Mouse (Mus musculus): Measurements from ENCODE around the gene Atp13a3.

Gene Atp13a3

DNA sequence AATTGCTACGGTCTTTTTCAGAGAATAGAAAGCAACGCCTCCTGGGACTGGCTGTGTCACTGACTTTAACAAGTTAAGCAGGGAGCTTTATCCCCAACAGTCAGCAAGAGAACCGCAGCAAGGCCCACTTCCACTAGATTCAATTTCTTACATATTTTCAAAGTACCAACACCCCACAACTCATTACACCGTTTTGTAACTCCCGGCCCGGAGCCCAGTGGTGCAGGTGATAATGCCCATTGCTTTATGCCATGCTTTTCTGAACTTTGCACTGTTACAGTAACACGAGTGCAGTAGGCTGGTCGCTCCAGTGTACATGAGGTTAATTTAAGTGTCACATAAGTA, 95.6 kb downstream of the Atp13a3 start:
- no peak for DNase-seq

DNA sequence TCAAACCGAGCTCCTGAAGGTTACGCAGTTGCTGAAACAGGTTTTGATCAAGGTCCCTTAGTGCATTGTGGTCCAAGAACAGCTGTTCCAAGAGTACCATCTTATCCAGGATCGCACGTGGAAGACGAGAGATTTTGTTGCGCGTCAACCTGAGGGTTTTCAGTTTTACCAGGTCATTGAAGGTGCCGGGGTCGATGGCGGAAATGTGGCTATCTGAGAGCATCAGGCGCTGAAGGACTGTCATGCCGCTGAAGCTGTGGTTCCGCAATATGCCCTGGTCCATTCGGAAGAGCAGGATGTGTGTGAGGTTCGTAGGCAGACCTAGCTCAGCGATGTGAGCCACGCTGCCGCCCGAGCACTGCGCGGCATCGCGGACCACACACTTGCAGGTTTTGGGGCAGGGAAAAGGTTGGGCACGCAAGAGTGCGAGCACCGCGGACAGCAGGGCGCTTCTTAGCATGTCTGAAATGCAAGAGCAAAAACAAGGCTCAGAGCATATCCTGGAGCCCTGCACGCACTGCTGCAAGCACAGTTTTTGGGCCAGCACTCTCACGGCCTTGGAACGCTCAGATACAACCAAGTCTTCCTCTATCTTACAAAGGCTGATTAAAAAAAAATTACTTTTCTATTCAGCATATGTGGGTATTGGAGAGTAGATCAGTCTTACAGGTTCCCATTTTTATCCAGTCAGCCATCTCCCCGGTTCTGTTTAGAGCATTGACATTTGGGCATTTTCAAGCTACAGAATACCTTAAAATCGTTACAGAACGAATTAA, 96.2 kb downstream of the Atp13a3 start:
- peak; percentile 4 for DNase-seq

- peak; percentile 9 for DNase-seq
These were observed 97.0 kb downstream of the Atp13a3 start for GRCm38 (mm10) chr16:30308616-30309394.

- DNase-seq = no peak
These were observed 97.7 kb downstream of the Atp13a3 start for GRCm38 (mm10) chr16:30307961-30308615.

DNA sequence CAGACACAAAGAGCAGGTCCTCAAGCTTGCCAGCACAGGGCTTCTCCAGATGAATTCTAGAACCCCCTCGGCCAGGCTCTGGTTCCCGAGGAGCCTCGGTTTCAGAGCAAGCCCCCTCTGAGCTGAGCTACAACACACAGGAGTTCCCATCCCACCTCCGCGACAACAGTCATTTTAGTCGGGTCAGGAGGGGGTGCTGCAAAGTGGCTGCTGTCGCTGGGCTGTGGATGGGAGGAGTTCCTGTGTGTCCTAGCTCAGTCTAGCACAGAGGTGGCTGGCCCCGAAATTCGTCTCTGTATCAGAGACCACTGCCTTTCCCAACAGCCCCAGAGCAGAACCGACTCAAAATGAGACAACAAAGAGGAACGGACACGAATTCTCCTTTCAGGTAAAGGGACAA, 98.5 kb downstream of the Atp13a3 start:
- no peak for DNase-seq

DNA sequence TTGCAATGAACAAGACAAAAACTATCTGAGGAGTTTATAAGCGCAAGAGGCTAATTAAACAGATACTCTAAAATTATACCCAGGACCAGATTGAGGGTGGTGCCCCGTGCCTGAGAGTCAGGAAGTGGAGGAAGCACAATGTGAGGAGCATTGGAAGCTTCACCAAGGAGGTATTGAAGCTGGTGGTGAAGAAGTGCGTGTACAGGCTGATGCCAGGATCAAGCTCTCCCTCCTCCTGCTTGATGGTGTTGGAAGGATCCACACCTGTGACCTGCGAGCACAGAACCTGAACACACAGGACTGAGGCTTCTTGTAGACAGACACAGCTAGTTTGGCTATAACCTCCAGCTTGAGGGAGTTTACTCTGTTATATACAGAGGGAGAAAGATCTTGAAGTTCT, 99.7 kb downstream of the Atp13a3 start:
- no peak for DNase-seq

DNA sequence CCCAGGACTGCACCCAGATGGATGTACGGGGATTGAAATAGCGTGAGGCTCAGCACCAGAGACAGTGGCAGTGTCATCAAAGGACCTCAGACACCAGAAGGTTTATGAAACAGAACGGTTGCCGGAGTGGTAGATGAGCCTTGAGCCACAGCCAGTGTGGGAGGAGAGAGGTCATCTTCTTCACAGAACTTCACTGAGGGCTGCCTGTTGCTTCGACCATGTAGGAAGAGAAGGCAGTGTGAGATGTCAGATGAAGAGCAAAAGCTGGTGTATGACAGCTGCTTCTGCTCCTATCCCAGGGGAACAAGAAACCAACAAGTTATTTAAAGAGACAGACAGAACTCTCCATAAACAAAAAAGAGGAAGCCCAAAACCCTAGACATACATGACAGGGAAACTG, 101.5 kb downstream of the Atp13a3 start:
- no peak for DNase-seq

- DNase-seq = no peak
These were observed 102.4 kb downstream of the Atp13a3 start for GRCm38 (mm10) chr16:30303411-30303810.

DNA sequence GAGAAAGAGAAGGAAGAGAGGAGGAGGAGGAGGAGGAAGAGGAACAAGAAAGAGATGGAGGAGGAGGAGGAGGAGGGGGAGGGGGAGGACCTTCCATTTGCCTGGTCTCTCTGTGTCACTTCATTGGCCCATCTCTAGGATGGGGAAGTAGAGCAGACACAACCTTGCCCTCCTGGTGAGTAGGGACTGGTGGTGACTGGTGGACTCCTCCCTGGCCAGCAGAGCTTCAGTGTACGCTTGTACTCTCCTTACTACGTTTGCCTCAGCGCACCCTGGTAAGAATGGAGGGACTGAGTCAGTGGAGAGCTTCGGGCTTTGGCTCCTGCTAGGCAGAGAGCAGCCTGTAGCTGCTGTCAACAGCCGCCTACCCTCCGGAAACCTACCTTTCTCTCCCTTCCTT, 103.1 kb downstream of the Atp13a3 start:
- no peak for DNase-seq

DNA sequence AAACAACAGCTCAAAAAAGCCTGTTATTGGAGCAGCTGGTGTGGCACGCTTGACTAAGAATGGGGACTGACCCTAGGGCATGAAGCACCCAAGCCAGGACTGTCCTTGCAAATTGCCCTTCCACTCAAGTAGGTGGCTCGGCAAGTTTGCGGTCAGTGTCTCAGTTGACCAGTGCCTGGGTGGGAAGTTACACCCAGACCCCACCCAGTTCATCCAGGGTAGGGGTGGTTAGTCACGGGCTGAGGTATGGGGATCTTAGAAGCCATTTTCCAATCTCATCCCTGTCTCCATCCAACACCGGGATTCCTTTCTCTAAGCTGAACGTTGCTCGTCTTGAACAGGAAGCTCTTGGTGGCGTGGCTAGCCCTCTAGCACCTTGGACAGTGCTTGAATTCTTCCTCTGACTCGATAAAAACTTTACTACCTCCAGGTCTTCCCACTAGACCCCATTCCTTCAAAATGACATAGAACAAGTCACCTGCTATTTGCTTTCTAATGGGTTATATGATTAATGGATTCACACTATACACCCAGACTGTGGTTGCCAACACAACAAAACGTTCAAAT, 106.0 kb downstream of the Atp13a3 start:
- DNase-seq = no peak

DNA sequence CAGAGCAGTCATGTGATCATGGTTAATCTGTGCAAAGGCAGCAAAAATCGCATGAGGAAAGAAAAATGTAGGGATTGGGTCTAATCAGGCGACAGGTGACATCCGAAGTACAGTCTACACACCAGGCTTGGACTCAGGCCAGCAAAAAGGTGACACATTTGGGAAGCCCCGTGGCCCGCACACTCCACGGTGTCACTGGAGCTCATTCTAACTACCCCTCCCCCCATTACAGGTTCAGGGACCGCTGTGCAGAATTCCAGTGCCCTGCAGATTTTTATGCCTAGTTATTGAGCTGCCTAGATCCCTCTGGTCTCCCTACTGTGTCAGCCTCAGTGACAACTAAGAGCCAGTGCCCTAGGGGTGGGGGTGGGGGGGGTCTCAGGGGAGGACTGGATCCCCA, 108.3 kb downstream of the Atp13a3 start:
- DNase-seq = no peak

GRCm38 (mm10) chr16:30296601-30297275, 109.0 kb downstream of the Atp13a3 start:
- no peak for DNase-seq

DNA sequence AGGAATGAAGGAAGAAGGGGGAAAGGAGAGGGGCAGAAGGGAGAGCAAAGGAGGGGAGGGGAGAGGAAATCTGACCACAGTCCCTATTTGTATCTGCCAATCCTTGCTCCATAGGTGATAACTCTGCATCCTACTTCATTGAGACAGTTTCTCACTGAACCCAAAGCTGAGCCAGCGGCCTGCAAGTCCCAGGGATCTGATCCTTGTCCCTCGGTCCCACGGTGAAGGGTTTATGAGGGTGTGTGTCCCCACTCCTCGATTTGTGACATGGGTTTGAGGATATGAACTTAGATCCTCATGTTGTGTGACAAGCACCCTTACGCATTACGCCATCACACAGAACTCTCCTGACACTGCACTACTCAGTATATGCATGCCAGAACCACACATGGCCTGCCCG, 110.7 kb downstream of the Atp13a3 start:
- DNase-seq = no peak

- DNase-seq = no peak
These were observed 115.3 kb downstream of the Atp13a3 start for GRCm38 (mm10) chr16:30290436-30290835.

- DNase-seq = no peak
These were observed 120.1 kb downstream of the Atp13a3 start for GRCm38 (mm10) chr16:30285701-30286100.

GRCm38 (mm10) chr16:30283743-30284337, 121.9 kb downstream of the Atp13a3 start:
- DNase-seq = no peak

GRCm38 (mm10) chr16:30282844-30283495, 122.8 kb downstream of the Atp13a3 start, which contains the start of gene Lrrc15:
TSS of gene Lrrc15 (minus strand) at chr16:30283256.
- DNase-seq = no peak

DNA sequence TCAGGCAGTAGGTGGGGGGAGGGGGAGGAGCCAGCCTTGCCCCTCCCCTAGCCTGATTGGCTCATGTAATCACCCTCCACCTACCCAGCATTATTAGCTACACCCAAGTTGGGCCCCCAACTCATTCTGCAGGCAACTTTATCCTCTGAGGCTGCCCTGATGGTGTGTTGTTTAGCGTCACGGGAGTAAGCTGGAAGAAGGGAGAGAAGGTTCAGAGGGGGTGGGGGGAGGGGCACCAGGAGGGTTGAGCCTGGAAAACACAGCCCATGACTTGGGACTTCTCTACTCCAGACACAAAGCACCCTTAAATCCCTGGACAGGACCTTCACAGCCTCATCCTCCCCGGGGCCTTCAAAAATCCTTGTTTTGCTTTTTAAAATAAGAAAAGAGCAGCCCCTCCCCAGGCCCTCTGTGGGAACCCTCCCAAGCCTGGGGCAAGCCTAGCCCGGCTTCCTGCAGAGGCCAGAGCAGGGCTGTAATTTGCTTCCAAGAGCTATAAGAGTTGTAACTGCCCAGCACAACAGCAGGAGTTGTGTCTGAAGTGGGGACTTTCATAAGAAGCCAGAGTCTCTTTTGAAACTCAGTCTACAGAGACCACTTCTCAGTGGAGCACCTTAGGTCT, 125.0 kb downstream of the Atp13a3 start:
- no peak for DNase-seq

DNA sequence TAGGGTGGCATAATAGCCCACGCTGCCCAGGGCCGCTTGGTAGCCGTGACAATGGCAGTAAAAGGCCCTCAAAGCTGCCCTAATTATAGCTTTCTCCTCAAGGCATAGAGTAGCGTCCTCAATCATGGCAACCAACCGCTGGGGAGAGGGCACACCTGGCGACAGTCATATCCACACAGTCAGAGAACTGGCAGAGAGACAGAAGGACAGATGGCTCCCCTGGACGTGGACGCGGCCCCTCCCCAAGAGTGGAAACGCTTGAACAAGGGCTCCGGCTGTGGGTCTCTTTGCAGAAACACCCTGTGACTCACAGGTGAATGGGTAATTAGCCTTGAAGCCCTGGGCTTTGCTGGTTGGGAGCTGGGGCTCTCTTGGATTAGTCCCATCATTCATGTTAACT, 127.4 kb downstream of the Atp13a3 start:
- no peak for DNase-seq

DNA sequence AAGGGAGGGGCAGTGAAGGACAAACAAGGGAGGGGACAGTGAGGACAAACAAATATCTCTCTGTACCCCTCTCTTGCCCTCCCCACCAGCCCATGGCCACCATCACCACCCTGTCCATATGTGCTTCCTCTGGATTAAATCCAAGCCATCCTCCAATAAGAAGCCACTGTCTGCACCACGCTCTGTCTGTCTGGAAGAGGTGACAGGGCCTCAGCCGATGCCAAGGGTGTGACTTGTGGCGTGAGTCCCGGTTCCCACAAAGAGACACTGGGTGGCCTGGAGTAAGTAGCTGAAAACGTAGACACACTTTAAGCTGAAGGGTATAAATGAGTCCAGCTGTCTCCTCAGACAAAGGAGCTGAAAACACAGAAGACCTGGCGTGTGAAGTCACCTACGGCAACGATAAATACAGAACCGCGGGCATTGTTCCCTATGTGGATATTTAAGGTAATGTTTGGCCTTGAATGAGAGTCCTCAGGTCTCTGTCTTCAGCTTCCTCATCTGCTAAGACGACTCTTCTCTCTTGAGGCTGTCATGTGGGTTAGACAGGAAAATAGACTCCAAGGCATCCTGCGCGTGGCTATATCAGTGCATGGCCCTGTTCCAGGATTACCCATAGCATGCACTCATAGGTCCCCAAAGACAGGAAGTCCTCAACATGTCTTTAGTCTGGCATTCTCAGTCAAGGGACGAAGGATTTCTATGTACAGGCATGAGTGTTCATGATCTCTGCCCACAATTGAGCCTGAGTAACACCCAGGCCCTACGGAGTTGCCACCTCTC, 130.0 kb downstream of the Atp13a3 start:
- DNase-seq = no peak

DNA sequence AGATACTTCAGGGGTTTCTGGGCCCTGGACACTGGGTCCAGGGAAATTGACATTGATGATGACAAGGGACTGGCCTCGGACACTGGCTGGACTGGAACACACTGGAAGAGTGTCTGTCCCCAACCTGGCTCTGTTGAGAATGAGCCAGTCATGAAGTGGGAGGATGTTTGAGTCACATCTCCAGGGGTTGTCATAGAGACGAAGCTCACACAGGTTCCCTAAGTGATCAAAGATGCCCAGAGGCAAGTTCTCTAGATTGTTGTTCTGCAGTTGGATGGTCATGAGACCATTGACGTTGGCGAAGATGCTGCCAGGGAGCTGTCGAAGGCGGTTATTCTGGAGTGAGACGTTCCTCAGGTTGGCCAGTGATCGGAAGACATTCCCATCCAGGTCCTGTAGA, 132.7 kb downstream of the Atp13a3 start:
- no peak for DNase-seq

Measured in kidney, adult 11 months (tissue).